Mouse (Mus musculus) brain, adult 2 months (tissue): Measurements from ENCODE around the gene Ifnlr1.
A peak's percentile ranks its signal among the peaks of the same experiment; 100 is the strongest.
"Not testable (repeated sequence)": the region's sequence is repeated elsewhere in the genome, so short reads cannot be mapped to it uniquely, and the experiment has no call there.

ENCODE experiments used
- DNase-seq: peaks from one replicate; pipeline ENCODE4 v3.0.0; 2011; ENCODE audit warnings: low read depth, low spot score

Ifnlr1 gene

DNA sequence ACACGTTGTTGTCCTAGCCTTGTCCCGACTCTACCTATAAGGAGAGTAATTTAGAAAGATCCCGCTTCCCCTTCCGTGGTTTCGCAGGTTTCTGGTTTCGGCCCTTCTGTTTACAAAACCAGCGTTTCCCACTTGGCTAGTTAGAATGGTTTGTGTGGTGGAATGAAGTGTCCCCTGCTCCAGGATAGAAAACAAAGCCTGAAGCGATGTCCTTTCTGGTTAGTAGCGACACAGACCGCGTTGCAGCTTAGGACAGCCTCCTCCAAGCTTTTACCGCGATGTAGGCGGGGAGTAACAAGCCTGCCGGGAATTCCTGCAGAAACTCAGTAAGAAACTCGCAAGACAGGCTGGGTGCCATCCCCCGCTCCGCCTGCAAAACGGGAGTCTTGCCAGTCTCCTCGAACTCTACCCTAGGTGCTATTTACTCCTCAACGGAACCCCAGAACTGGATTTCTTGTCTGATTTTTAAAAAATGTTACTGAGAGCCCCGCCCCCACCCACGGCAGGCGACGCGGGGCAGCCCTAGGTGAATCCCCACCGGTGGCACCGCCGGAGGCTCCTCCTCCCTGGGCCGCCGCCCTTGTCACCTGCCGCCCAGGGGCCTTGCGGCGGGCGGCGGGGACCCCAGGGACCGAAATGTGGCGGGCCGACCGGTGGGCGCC, at the start of gene Ifnlr1:
Ifnlr1 (plus strand) TSS at position 382 of the 662 bp plus-strand sequence.
- peak; percentile 79 for DNase-seq

DNA sequence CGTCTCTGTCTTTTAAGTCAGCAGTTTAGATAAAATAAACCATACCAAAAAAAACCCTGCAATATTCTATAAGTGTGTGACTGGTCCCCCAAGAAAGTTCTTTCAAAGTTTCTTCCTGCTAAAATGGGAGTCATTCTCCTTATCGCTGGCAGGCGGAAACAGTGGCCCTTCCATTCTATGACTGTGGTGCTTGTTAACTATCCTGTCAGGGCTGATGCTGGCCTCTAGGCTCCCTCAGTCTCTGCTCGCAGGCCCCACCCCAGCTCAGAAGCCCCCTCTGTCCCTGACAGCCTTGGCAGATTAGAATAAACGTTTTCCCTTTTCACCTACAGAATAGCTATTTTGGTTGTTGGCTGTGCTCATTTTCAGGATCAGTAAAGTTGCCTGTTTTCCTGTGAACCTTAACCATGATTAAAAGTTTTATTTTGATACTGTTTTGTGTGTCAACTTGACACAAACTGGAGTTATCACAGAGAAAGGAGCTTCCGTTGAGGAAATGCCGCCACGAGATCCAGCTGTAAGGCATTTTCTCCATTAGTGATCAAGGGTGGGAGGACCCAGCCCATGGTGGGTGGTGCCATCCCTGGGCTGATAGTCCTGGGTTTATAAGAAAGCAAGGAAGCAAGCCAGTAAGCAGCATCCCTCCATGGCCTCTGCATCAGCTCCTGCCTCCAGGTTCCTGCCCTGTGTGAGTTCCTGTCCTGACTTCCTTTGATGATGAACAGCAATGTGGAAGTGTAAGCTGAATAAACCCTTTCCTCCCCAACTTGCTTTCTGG, 44.6 kb upstream of the Ifnlr1 start:
- DNase-seq: not testable (repeated sequence)

GRCm38 (mm10) chr4:135645022-135645637, 41.0 kb upstream of the Ifnlr1 start:
- DNase-seq: no peak

- no peak for DNase-seq
These were observed 33.0 kb upstream of the Ifnlr1 start for GRCm38 (mm10) chr4:135652966-135653607.

- DNase-seq: no peak
These were observed 32.1 kb upstream of the Ifnlr1 start for GRCm38 (mm10) chr4:135653956-135654355.

- no peak for DNase-seq
These were observed 30.6 kb upstream of the Ifnlr1 start for GRCm38 (mm10) chr4:135655499-135655898.

DNA sequence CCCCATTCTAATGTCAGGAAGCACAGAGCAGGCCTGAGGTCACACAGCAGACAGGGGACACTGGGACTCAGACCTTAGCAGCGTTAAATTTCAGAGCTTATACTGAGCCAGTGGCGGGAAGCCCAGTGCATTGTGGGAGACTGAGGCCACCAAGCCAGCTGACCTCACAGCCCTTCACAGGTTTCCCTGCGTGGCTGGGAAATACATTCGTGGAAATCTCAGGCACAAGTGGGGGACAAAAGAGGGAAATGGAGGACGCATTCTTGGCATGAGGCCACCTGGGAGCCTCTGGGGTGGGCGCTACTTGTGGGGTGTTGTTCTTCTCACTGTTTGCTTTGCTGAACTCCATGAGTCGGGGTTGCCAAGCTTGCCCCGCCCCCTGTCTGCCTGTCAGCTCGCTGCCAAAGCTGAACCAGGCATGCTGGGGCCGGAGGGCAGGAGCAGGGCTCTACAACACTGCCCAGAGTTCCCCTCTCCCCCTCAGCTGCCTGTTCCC, 29.9 kb upstream of the Ifnlr1 start:
- no peak for DNase-seq

DNA sequence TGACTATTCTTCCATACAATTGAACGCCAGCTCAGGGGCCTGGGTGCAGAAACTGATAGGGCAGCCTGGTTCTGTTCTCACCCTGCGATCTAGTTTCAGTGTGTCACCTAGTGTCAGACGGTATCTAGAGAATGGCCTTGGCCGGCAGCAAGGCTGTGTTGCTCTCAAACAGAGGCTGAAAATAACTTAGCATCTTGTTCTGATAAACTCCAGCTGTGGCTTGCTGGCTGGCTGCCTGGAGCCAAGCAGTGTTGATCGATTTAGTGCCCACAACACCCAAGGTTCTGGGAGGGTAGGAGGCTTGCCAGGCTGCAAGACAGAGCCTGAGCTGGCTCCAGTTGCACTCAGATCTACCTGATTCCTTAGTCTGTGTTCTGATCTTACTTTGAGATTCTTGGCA, 27.6 kb upstream of the Ifnlr1 start:
- DNase-seq: peak; percentile 19

GRCm38 (mm10) chr4:135658899-135659298, 27.2 kb upstream of the Ifnlr1 start:
- DNase-seq: no peak

DNA sequence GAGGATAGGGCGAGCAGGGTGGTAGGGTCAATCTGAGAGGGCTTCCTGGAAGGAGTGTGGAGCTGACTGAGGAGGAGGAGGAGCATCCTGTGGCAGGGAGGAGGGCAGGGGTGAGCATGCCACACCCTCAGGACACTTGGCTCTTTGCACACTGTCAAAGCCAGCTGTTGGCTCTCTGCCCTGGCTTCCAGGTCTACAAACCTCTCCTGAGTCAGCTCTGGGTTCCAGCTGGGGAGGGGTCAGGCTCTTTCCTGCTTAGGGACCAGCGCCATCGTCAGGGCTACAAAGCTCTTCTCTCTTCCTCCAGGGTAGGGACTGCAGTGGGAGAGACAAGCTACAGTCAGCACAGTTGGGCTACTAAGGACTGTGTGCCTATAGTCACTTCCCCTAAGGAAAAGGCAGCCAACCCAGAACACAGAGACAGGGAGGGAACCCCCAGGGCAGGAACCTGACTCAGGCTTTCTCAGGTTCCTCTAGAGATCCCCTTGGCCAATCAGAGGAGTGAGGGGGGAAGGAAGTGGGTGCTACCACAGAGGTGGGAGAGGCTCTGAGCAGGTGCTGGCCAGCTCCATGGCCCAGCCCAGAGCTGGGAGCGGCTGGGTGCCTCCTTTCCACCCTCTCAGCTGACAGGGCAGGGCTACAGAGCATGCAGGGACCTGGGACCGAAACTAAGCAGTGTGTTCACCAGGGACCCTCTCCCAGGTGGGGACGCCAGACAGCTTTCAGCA, 24.8 kb upstream of the Ifnlr1 start:
- no peak for DNase-seq

- DNase-seq: no peak
These were observed 24.1 kb upstream of the Ifnlr1 start for GRCm38 (mm10) chr4:135661994-135662393.

DNA sequence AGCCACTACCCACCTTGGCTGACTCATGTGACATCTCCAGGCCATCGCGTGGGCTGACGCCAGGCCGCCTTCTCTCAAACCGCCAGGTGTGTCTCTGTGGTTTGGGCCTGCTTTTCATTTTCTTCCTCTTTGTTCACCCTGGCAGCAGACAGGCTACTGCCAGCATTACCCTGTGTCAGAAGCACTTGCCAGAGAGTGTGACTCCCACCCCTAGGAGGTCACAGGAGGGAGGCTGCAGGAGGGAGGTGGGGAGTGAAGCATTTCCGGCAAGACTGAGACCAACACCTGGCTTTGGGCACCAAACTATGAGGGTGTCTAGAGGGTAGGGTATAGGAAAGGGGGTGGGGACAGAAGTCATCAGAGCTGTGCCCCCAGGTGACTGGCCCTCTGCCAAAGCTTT, 21.4 kb upstream of the Ifnlr1 start:
- DNase-seq: no peak

- peak; percentile 26 for DNase-seq
These were observed 19.7 kb upstream of the Ifnlr1 start for GRCm38 (mm10) chr4:135666192-135666975.

GRCm38 (mm10) chr4:135667266-135667844, 18.7 kb upstream of the Ifnlr1 start:
- DNase-seq: peak; percentile 37

GRCm38 (mm10) chr4:135673507-135673906, 12.6 kb upstream of the Ifnlr1 start:
- no peak for DNase-seq

GRCm38 (mm10) chr4:135674993-135675392, 11.1 kb upstream of the Ifnlr1 start:
- DNase-seq: no peak

DNA sequence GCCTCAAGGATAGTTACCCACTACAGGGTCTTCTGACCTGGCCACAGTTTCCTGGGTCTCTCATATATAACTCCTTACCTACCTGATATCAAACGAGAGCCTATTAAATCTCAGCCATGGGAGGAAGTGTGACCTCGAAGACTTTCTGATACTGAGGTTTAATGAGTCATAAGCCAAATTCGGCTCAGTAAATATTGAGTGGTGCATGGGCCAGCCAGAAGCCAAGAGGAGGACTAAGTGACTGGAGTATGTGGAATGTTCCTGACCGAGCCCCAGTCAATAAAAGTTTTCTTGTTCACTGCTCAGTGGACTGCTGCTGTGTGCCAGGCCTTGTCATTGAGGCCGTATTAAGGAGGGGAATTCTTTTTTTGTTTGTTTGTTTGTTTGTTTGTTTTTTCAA, 9.6 kb upstream of the Ifnlr1 start:
- DNase-seq: no peak

DNA sequence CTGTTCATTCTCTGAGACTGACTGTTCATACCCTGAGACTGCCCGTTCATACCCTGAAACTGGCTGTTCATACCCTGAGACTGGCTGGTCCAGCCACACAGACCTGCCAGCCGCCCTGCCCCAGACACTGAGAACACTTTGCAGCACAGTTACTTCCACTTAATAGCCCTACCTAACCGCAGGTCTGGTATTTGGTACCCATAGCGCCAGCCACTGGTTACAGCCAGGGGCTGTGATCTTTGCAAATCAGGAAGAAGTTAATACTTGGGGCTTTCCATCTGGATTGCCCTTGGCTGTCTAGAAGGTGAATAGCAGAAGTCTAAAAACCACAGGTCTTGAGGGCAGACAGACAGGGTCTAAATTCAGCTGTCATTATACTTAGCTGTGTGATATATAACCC, 6.8 kb upstream of the Ifnlr1 start:
- DNase-seq: no peak

DNA sequence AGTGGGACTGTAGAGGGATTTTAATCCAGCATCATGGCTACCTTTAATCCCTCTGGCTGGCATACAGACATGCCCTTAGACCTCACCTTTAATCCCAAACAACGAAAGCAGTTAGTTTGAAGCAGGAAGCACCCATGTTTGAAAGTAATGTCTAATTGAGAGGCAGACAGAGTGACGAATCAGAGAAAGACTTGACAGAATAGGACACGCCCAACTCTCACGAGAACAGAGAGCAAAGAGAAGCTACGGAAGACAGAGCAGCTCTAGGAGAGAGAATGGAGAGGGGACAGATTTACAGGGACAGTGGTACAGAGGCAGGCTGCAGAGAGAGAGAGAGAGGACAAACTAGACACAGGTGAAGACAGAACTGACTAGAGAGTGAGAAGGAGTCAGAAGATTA, 4.3 kb upstream of the Ifnlr1 start:
- DNase-seq: no peak

- peak; percentile 51 for DNase-seq
These were observed 2.5 kb upstream of the Ifnlr1 start for GRCm38 (mm10) chr4:135683553-135683952.
